Mouse (Mus musculus) lung, embryonic 15.5 days (tissue): ENCODE measurements around the gene Eif4a3. TPM values are rescaled to one million over a fixed set of nuclear protein-coding genes. Genes with fewer than 3 reads are reported as not detected.
A peak's percentile ranks its signal among the peaks of the same experiment; 100 is the strongest.
"Not testable (repeated sequence)": the region's sequence is repeated elsewhere in the genome, so short reads cannot be mapped to it uniquely, and the experiment has no call there.

Experiments used
- ATAC-seq: fragments of 200-750 bp; cut with Nextera tagmentation; 2 replicates; pipeline ENCODE4 v1.8.0; 2017; ENCODE audit warnings: moderate number of reproducible peaks, borderline replicate concordance; ENCODE audit not compliant: low FRiP score, low TSS enrichment; ENCODE audit errors: extremely low read depth
- H3K27ac ChIP-seq: fragments of 300-500 bp; sonication (generic); 2 replicates; pipeline ENCODE4 v1.5.1; 2015; ENCODE audit warnings: moderate library complexity, mild to moderate bottlenecking, inconsistent platforms
- H3K27me3 ChIP-seq: fragments of 300-500 bp; sonication (generic); 2 replicates; pipeline ENCODE4 v1.6.1; 2015; ENCODE audit warnings: inconsistent platforms
- H3K36me3 ChIP-seq: fragments of 300-500 bp; sonication (generic); 2 replicates; pipeline ENCODE4 v1.6.1; 2015; ENCODE audit warnings: inconsistent platforms
- H3K4me1 ChIP-seq: fragments of 300-500 bp; sonication (generic); 2 replicates; pipeline ENCODE4 v1.6.1; 2015; ENCODE audit warnings: inconsistent platforms
- H3K4me2 ChIP-seq: fragments of 300-500 bp; sonication (generic); 2 replicates; pipeline ENCODE4 v1.6.1; 2015; ENCODE audit warnings: inconsistent platforms, mild to moderate bottlenecking, moderate library complexity
- H3K4me3 ChIP-seq: fragments of 300-500 bp; sonication (generic); 2 replicates; pipeline ENCODE4 v1.5.1; 2015; ENCODE audit warnings: mild to moderate bottlenecking, inconsistent platforms
- H3K9ac ChIP-seq: fragments of 300-500 bp; sonication (generic); 2 replicates; pipeline ENCODE4 v1.6.1; 2015; ENCODE audit warnings: inconsistent platforms
- H3K9me3 ChIP-seq: fragments of 300-500 bp; sonication (generic); 2 replicates; pipeline ENCODE4 v1.6.1; 2016; ENCODE audit warnings: inconsistent platforms
- WGBS: fragments of 180-500 bp; shearing (Covaris S2); methylation state at CpG from one replicate; pipeline ENCODE4 v1.1.7; 2015; 5-methylcytosine and 5-hydroxymethylcytosine counted together
- polyA plus RNA-seq: library from polyadenylated mRNA; unstranded; fragments of >200 nt; fragmentation: Nextera tagmentation; extraction: Ambion mirVana; gene quantifications from 2 replicates; pipeline ENCODE4 v1.2.1, GENCODE M21; 2015

Eif4a3 gene
- polyA plus RNA-seq, 1 experiment from 2014 or later: 369 TPM

- 69% methylated on average over 17 of the region's 17 CpGs for WGBS
- no peak overlapping the region for H3K4me3 ChIP-seq
- ATAC-seq: no peak
- H3K27me3 ChIP-seq: peaks cover 10% of the 10 kb centered on the region; the same call in 1 of the 2 replicates
- no peak overlapping the region for H3K9ac ChIP-seq
- H3K4me2 ChIP-seq: no peak overlapping the region
- H3K27ac ChIP-seq: no peak overlapping the region
- no peaks in the 10 kb centered on the region for H3K9me3 ChIP-seq
- no peaks in the 10 kb centered on the region for H3K4me1 ChIP-seq
- no peaks in the 10 kb centered on the region for H3K36me3 ChIP-seq
These were observed 14.5 kb upstream of the Eif4a3 start for GRCm38 (mm10) chr11:119314252-119314936.

GRCm38 (mm10) chr11:119310621-119311020 lies 10.7 kb upstream of the Eif4a3 start:
- WGBS: 13% methylated on average over 10 of the region's 10 CpGs
- Histone ChIP-seq H3K4me2 (no peak overlapping the region), H3K4me1 (no peaks in the 10 kb centered on the region), H3K9me3 (no peaks in the 10 kb centered on the region), H3K4me3 (no peak overlapping the region), H3K27me3 (peaks cover 10% of the 10 kb centered on the region; the same call in 1 of the 2 replicates), H3K27ac (no peak overlapping the region), H3K36me3 (no peaks in the 10 kb centered on the region), H3K9ac (no peak overlapping the region)
- no peak for ATAC-seq

GRCm38 (mm10) chr11:119307916-119308315 lies 8.0 kb upstream of the Eif4a3 start:
- Histone ChIP-seq H3K27ac (no peak overlapping the region), H3K4me3 (no peak overlapping the region), H3K9ac (no peak overlapping the region), H3K4me1 (no peaks in the 10 kb centered on the region), H3K4me2 (no peak overlapping the region), H3K36me3 (no peaks in the 10 kb centered on the region), H3K9me3 (no peaks in the 10 kb centered on the region), H3K27me3 (peaks cover 10% of the 10 kb centered on the region; the same call in 1 of the 2 replicates)
- 10% methylated on average over 11 of the region's 11 CpGs for whole genome bisulfite sequencing
- no peak for ATAC-seq

- no peak within 1 kb of the TSS for H3K4me2 ChIP-seq
- no peaks in the 10 kb centered on the region for H3K36me3 ChIP-seq
- ATAC-seq: no peak
- H3K27me3 ChIP-seq: peaks cover 10% of the 10 kb centered on the region; the same call in 1 of the 2 replicates
- H3K9me3 ChIP-seq: no peaks in the 10 kb centered on the region
- no peaks in the 10 kb centered on the region for H3K4me1 ChIP-seq
- no peak within 1 kb of the TSS for H3K9ac ChIP-seq
- H3K27ac ChIP-seq: no peak within 1 kb of the TSS
- WGBS: 43% methylated on average over 1 of the region's 1 CpGs
- no peak within 1 kb of the TSS for H3K4me3 ChIP-seq
These were observed 7.7 kb upstream of the Eif4a3 start, which contains the start of gene Card14 for GRCm38 (mm10) chr11:119307658-119307867. TSS of gene Card14 (plus strand) at chr11:119307768.

GRCm38 (mm10) chr11:119306762-119307657 lies 7.1 kb upstream of the Eif4a3 start:
- Histone ChIP-seq H3K4me3 (no peak overlapping the region), H3K4me1 (no peaks in the 10 kb centered on the region), H3K36me3 (no peaks in the 10 kb centered on the region), H3K27me3 (peaks cover 10% of the 10 kb centered on the region; the same call in 1 of the 2 replicates), H3K27ac (no peak overlapping the region), H3K9ac (no peak overlapping the region), H3K9me3 (no peaks in the 10 kb centered on the region), H3K4me2 (no peak overlapping the region)
- no peak for ATAC-seq
- WGBS: 42% methylated on average over 13 of the region's 13 CpGs

GRCm38 (mm10) chr11:119304904-119305712 lies 5.2 kb upstream of the Eif4a3 start:
- H3K27me3 ChIP-seq: 0 out of 2 replicates have a peak, but pooled peaks cover 5% of the 10 kb centered on the region
- H3K9me3 ChIP-seq: no peaks in the 10 kb centered on the region
- H3K4me1 ChIP-seq: peaks cover 4% of the 10 kb centered on the region
- no peaks in the 10 kb centered on the region for H3K36me3 ChIP-seq
- H3K9ac ChIP-seq: no peak overlapping the region
- H3K27ac ChIP-seq: no peak overlapping the region
- no peak overlapping the region for H3K4me3 ChIP-seq
- no peak overlapping the region for H3K4me2 ChIP-seq
- 47% methylated on average over 16 of the region's 16 CpGs for WGBS
- no peak for ATAC-seq

- WGBS: 19% methylated on average over 2 of the region's 2 CpGs
- peaks cover 17% of the 10 kb centered on the region for H3K4me1 ChIP-seq
- peaks cover 22% of the 10 kb centered on the region for H3K36me3 ChIP-seq
- H3K4me3 ChIP-seq: peak overlapping the region; percentile 90; the same call in 1 of the 2 replicates
- peak overlapping the region; percentile 89; the same call in 1 of the 2 replicates for H3K4me2 ChIP-seq
- ATAC-seq: no peak
- H3K27ac ChIP-seq: no peak overlapping the region
- no peaks in the 10 kb centered on the region for H3K9me3 ChIP-seq
- H3K9ac ChIP-seq: peak overlapping the region; percentile 96
- no peaks in the 10 kb centered on the region for H3K27me3 ChIP-seq
These were observed 1.1 kb upstream of the Eif4a3 start for GRCm38 (mm10) chr11:119300986-119301385.

- Histone ChIP-seq H3K27ac (peak overlapping the region; percentile 85), H3K9ac (peak overlapping the region; percentile 96), H3K4me1 (peaks cover 17% of the 10 kb centered on the region), H3K9me3 (no peaks in the 10 kb centered on the region), H3K4me3 (peak overlapping the region; percentile 90), H3K27me3 (no peaks in the 10 kb centered on the region), H3K4me2 (peak overlapping the region; percentile 89), H3K36me3 (peaks cover 28% of the 10 kb centered on the region)
- no peak for ATAC-seq
- WGBS: 2% methylated on average over 31 of the region's 31 CpGs
These were observed 502 bp upstream of the Eif4a3 start for GRCm38 (mm10) chr11:119300246-119300935.

- Histone ChIP-seq H3K9ac (peak overlapping the region; percentile 96), H3K27ac (no peak overlapping the region), H3K27me3 (no peaks in the 10 kb centered on the region), H3K4me2 (peak overlapping the region; percentile 77), H3K9me3 (no peaks in the 10 kb centered on the region), H3K4me3 (peak overlapping the region; percentile 90), H3K36me3 (peaks cover 43% of the 10 kb centered on the region), H3K4me1 (peaks cover 17% of the 10 kb centered on the region)
- WGBS: 6% methylated on average over 7 of the region's 7 CpGs
- no peak for ATAC-seq
These were observed 972 bp downstream of the Eif4a3 start for GRCm38 (mm10) chr11:119298917-119299316.

GRCm38 (mm10) chr11:119297996-119298395 lies 1.9 kb downstream of the Eif4a3 start:
- H3K36me3 ChIP-seq: peaks cover 52% of the 10 kb centered on the region
- 77% methylated on average over 6 of the region's 6 CpGs for WGBS
- H3K4me1 ChIP-seq: peaks cover 17% of the 10 kb centered on the region
- H3K4me3 ChIP-seq: peak overlapping the region; percentile 8; the same call in 1 of the 2 replicates
- no peaks in the 10 kb centered on the region for H3K9me3 ChIP-seq
- H3K9ac ChIP-seq: no peak overlapping the region
- no peaks in the 10 kb centered on the region for H3K27me3 ChIP-seq
- H3K27ac ChIP-seq: no peak overlapping the region
- ATAC-seq: no peak
- H3K4me2 ChIP-seq: peak overlapping the region; percentile 14; the same call in 1 of the 2 replicates

- not testable (repeated sequence) for H3K4me1 ChIP-seq, H3K9me3 ChIP-seq, H3K9ac ChIP-seq, H3K27me3 ChIP-seq, ATAC-seq, H3K27ac ChIP-seq, H3K4me3 ChIP-seq, H3K4me2 ChIP-seq
- 93% methylated on average over 8 of the region's 8 CpGs for WGBS
- peaks cover 97% of the 10 kb centered on the region for H3K36me3 ChIP-seq
These were observed 7.0 kb downstream of the Eif4a3 start for GRCm38 (mm10) chr11:119292861-119293260.
